Mouse (Mus musculus): ENCODE measurements at regions not wholly inside any gene's neighbourhood (a gene's known extent, or its start where the extent isn't known, plus 50 kb on each side); places are given as distances from the start of the nearest gene placed in this dataset.
A peak's percentile ranks its signal among the peaks of the same experiment; 100 is the strongest.
"Not testable (repeated sequence)": the region's sequence is repeated elsewhere in the genome, so short reads cannot be mapped to it uniquely, and the experiment has no call there.

GRCm38 (mm10) chr1:114641215-114641614, 1043.3 kb upstream of the Cntnap5a start:
- no peak for TF ChIP-seq POLR2A (IDR thresholded peaks at IDR 0.05; ENCODE audit: borderline replicate concordance, extremely low read depth, insufficient read depth, insufficient read length, poor library complexity, severe bottlenecking)
- no peak for TF ChIP-seq CTCF (IDR thresholded peaks at IDR 0.05; ENCODE audit: borderline replicate concordance, extremely low read depth, insufficient read depth, insufficient read length)
- peak; percentile 47 for DNase-seq (ENCODE audit: low read depth)

DNA sequence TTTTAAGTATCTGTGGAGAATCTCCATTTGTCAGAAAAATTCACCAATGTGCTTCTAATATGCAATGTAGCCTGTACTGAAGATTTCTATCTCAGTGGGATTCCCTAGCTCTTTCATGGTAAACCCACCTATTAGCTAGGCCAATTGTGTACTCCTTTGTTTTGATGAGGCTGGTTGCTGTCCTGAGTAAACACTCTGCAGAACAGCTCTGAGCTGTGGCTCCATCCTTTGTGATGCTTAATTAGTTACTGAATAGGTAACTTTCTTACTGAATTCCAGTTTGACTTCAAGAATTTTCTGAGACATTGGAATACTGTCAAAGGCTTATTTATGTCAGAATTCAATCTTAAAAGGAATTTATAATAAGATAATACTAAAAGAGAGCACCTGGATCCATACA, 1042.7 kb upstream of the Cntnap5a start:
- DNase-seq (ENCODE audit: low read depth): not testable (repeated sequence)

DNA sequence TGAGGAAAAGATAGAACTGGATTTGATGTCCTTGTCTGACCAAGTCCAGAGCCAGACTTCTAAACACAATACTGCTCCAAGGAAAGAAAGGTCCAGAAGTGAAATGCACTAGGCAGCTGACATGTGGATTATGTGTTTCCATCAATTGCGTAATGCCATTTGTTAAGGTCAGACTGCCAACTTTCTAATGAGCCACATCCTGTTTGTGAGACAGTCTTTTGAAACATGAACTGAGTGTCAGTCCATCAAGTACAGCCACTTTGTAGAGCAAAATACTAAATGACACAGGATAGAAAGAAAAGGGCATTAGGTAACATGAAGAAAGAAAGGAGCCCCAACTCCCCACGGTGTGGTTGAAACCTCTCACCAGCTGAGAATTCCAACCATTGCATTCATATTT, 1010.6 kb upstream of the Cntnap5a start:
- peak; percentile 32 for DNase-seq (ENCODE audit: low read depth)
- no peak for TF ChIP-seq POLR2A (IDR thresholded peaks at IDR 0.05; ENCODE audit: borderline replicate concordance, extremely low read depth, insufficient read depth, insufficient read length, poor library complexity, severe bottlenecking)
- no peak for TF ChIP-seq CTCF (IDR thresholded peaks at IDR 0.05; ENCODE audit: borderline replicate concordance, extremely low read depth, insufficient read depth, insufficient read length)

DNA sequence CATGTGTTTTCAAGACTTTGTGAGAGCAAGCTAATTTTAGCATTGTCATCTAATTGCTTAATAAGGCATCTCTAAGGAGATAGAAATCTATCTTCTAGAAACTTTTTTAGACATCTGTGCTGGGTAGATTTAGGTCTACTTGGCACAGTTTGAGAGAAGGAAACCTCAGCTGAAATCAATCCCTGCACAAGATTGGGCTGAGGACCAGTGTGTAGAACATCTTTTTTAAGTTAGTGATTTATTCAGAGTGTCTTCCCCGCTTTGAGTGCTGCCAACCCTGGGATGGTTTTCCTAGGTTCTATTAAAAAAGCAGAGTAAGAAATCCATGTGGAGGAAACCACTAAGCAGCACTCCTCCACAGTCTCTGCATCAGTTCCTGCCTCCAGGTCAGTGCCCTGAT, 1003.3 kb upstream of the Cntnap5a start:
- TF ChIP-seq CTCF (IDR thresholded peaks at IDR 0.05; ENCODE audit: borderline replicate concordance, extremely low read depth, insufficient read depth, insufficient read length): no peak
- no peak for TF ChIP-seq POLR2A (IDR thresholded peaks at IDR 0.05; ENCODE audit: borderline replicate concordance, extremely low read depth, insufficient read depth, insufficient read length, poor library complexity, severe bottlenecking)

GRCm38 (mm10) chr1:114721142-114721541, 963.4 kb upstream of the Cntnap5a start:
- TF ChIP-seq POLR2A (IDR thresholded peaks at IDR 0.05; ENCODE audit: borderline replicate concordance, extremely low read depth, insufficient read depth, insufficient read length, poor library complexity, severe bottlenecking): no peak
- DNase-seq (ENCODE audit: low read depth): peak; percentile 13

More for the DNA sequence above, 1003.3 kb upstream of the Cntnap5a start:
- no peak for DNase-seq (ENCODE audit: low read depth)

DNA sequence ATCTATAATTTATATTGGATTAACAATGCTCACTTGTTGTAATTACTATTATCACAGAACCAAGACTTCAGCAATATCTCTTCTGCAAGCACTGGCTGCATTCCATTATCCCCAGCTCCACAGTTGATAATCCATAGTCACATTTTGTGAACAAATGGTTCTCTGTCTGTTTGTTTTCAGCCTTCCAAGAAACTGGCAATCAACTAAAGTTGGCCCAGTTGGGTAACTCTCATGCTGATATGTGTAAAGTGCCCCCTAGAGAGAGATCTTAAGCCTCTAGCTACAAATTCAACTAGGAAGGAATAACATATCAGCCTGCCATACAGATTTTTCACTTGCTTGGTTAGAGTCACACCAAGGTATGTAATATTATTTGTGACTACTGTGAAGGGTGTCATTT, 955.4 kb upstream of the Cntnap5a start:
- DNase-seq (ENCODE audit: low read depth): peak; percentile 44
- TF ChIP-seq POLR2A (IDR thresholded peaks at IDR 0.05; ENCODE audit: borderline replicate concordance, extremely low read depth, insufficient read depth, insufficient read length, poor library complexity, severe bottlenecking) (no peak), CTCF (IDR thresholded peaks at IDR 0.05; ENCODE audit: borderline replicate concordance, extremely low read depth, insufficient read depth, insufficient read length) (no peak)
